Mouse (Mus musculus) MEL (cell line): ENCODE measurements around the gene 2610002M06Rik. TPM values are rescaled to one million over a fixed set of nuclear protein-coding genes. Genes with fewer than 3 reads are reported as not detected.

Experiments used
- DNase-seq: peaks from one replicate; pipeline ENCODE4 v3.0.0; 2011; ENCODE audit warnings: low read depth, low spot score
- H3K27ac ChIP-seq: 2 replicates; pipeline ENCODE4 v1.5.1; 2012; ENCODE audit warnings: low read depth, mild to moderate bottlenecking, control low read depth, low read length, moderate library complexity; ENCODE audit not compliant: control insufficient read depth
- H3K27me3 ChIP-seq, 2 experiments: fragments of 150-350 bp in 1 of 2; sonication (generic) in 1 of 2; 2 replicates each; pipeline ENCODE4 v1.6.1; 2012; ENCODE audit warnings: low read length in 2 of 2, mild to moderate bottlenecking in 2 of 2, improper control_type of control experiment in 1 of 2, moderate library complexity in 1 of 2; ENCODE audit not compliant: insufficient read depth in 2 of 2, control insufficient read depth in 1 of 2
- H3K36me3 ChIP-seq, 2 experiments: 2 replicates each; pipeline ENCODE4 v1.6.1; 2012 to 2014; ENCODE audit warnings: low read length in 2 of 2, improper control_type of control experiment in 1 of 2, inconsistent platforms in 1 of 2, mild to moderate bottlenecking in 1 of 2; ENCODE audit not compliant: insufficient read depth in 2 of 2, control insufficient read depth in 1 of 2
- H3K4me1 ChIP-seq, 2 experiments: fragments of 150-350 bp in 1 of 2; sonication (generic) in 1 of 2; 2 replicates each; pipeline ENCODE4 v1.6.1; 2012; ENCODE audit warnings: low read length in 2 of 2, improper control_type of control experiment in 1 of 2, mild to moderate bottlenecking in 1 of 2; ENCODE audit not compliant: insufficient read depth in 2 of 2, control insufficient read depth in 1 of 2
- H3K4me3 ChIP-seq, 2 experiments: fragments of 150-350 bp in 1 of 2; sonication (generic) in 1 of 2; 2 replicates each; pipeline ENCODE4 v1.5.1; 2012; ENCODE audit warnings: low read depth in 2 of 2, low read length in 2 of 2, mild to moderate bottlenecking in 2 of 2, moderate library complexity in 2 of 2, control low read depth in 1 of 2, improper control_type of control experiment in 1 of 2; ENCODE audit not compliant: control insufficient read depth in 1 of 2, insufficient read depth in 1 of 2
- H3K79me2 ChIP-seq: 2 replicates; pipeline ENCODE4 v1.6.1; 2012; ENCODE audit warnings: mild to moderate bottlenecking, low read length, moderate library complexity; ENCODE audit not compliant: control insufficient read depth, poor library complexity, insufficient read depth
- H3K9ac ChIP-seq: 2 replicates; pipeline ENCODE4 v1.6.1; 2012; ENCODE audit warnings: low read depth, mild to moderate bottlenecking, control low read depth, low read length, moderate library complexity; ENCODE audit not compliant: control insufficient read depth, poor library complexity, severe bottlenecking
- H3K9me3 ChIP-seq: fragments of 150-350 bp; sonication (generic); replicated peaks from 2 replicates; pipeline ENCODE4 v1.6.1; 2012; ENCODE audit warnings: mild to moderate bottlenecking, low read length, improper control_type of control experiment, moderate library complexity; ENCODE audit not compliant: insufficient read depth
- BHLHE40 ChIP-seq: IDR thresholded peaks from 2 replicates; pipeline ENCODE4 v1.6.1; 2012; ENCODE audit warnings: low read depth, mild to moderate bottlenecking, inconsistent platforms, low read length, improper control_type of control experiment, borderline replicate concordance
- CTCF ChIP-seq, 3 experiments: IDR thresholded peaks in 2 of 3; conservative IDR thresholded peaks in 1 of 3; 2 replicates each; pipeline ENCODE4 v1.5.1; 2011 to 2012; ENCODE audit warnings: low read length in 3 of 3, low read depth in 2 of 3, mild to moderate bottlenecking in 2 of 3, improper control_type of control experiment in 1 of 3, inconsistent platforms in 1 of 3, mixed read lengths in 1 of 3, moderate library complexity in 1 of 3; ENCODE audit not compliant: control insufficient read depth in 1 of 3, insufficient read depth in 1 of 3, poor library complexity in 1 of 3, severe bottlenecking in 1 of 3
- EP300 ChIP-seq, 2 experiments: IDR thresholded peaks; 2 replicates each; pipeline ENCODE4 v1.6.1; 2011; ENCODE audit warnings: improper control_type of control experiment in 2 of 2, low read length in 2 of 2, low read depth in 1 of 2, mild to moderate bottlenecking in 1 of 2
- ETS1 ChIP-seq: IDR thresholded peaks from 2 replicates; pipeline ENCODE4 v1.6.1; 2012; ENCODE audit warnings: low read depth, mild to moderate bottlenecking, inconsistent platforms, low read length, improper control_type of control experiment, moderate library complexity
- GABPA ChIP-seq: IDR thresholded peaks from 2 replicates; pipeline ENCODE4 v1.6.1; 2012; ENCODE audit warnings: low read depth, mild to moderate bottlenecking, inconsistent platforms, low read length, improper control_type of control experiment, moderate library complexity
- GATA1 ChIP-seq: IDR thresholded peaks from 2 replicates; pipeline ENCODE4 v1.6.1; 2011; ENCODE audit warnings: low read depth, low read length, improper control_type of control experiment
- HCFC1 ChIP-seq: IDR thresholded peaks from 2 replicates; pipeline ENCODE4 v1.6.1; 2012; ENCODE audit warnings: low read depth, mild to moderate bottlenecking, inconsistent platforms, low read length, improper control_type of control experiment, moderate library complexity
- JUND ChIP-seq: IDR thresholded peaks from 2 replicates; pipeline ENCODE4 v1.6.1; 2011; ENCODE audit warnings: low read depth, mild to moderate bottlenecking, improper control_type of control experiment, low read length
- MAFK ChIP-seq: IDR thresholded peaks from 2 replicates; pipeline ENCODE4 v1.6.1; 2011; ENCODE audit warnings: low read depth, mild to moderate bottlenecking, low read length, improper control_type of control experiment, borderline replicate concordance
- MAX ChIP-seq: IDR thresholded peaks from 2 replicates; pipeline ENCODE4 v1.6.1; 2011; ENCODE audit warnings: low read length, improper control_type of control experiment
- MAZ ChIP-seq: IDR thresholded peaks from 2 replicates; pipeline ENCODE4 v1.6.1; 2012; ENCODE audit warnings: low read depth, mild to moderate bottlenecking, inconsistent platforms, low read length, improper control_type of control experiment
- MXI1 ChIP-seq: IDR thresholded peaks from 2 replicates; pipeline ENCODE4 v1.6.1; 2011; ENCODE audit warnings: mild to moderate bottlenecking, low read depth, low read length, improper control_type of control experiment
- MYC ChIP-seq: IDR thresholded peaks from 2 replicates; pipeline ENCODE4 v1.6.1; 2011; ENCODE audit warnings: low read depth, mild to moderate bottlenecking, low read length, improper control_type of control experiment, moderate library complexity
- NRF1 ChIP-seq: IDR thresholded peaks from 2 replicates; pipeline ENCODE4 v1.6.1; 2014; ENCODE audit warnings: low read depth, mild to moderate bottlenecking, inconsistent platforms, low read length, improper control_type of control experiment, moderate library complexity; ENCODE audit not compliant: poor library complexity, insufficient read depth, severe bottlenecking
- POLR2A ChIP-seq, 2 experiments: IDR thresholded peaks; 2 replicates each; pipeline ENCODE4 v1.6.1; 2011 to 2012; ENCODE audit warnings: low read length in 2 of 2, mild to moderate bottlenecking in 2 of 2, control low read depth in 1 of 2, improper control_type of control experiment in 1 of 2, low read depth in 1 of 2, moderate library complexity in 1 of 2; ENCODE audit not compliant: control insufficient read depth in 1 of 2, insufficient read depth in 1 of 2, poor library complexity in 1 of 2
- POLR2AphosphoS2 ChIP-seq: IDR thresholded peaks from 2 replicates; pipeline ENCODE4 v1.6.1; 2011; ENCODE audit warnings: low read length, improper control_type of control experiment
- POLR2AphosphoS5 ChIP-seq: IDR thresholded peaks from 2 replicates; pipeline ENCODE4 v1.6.1; 2012; ENCODE audit warnings: low read depth, borderline replicate concordance, mild to moderate bottlenecking, inconsistent platforms, low read length, moderate library complexity, mixed read lengths
- RAD21 ChIP-seq: IDR thresholded peaks from 2 replicates; pipeline ENCODE4 v1.6.1; 2011; ENCODE audit warnings: mild to moderate bottlenecking, low read depth, low read length, improper control_type of control experiment
- RCOR1 ChIP-seq: IDR thresholded peaks from 2 replicates; pipeline ENCODE4 v1.6.1; 2012; ENCODE audit warnings: low read depth, mild to moderate bottlenecking, inconsistent platforms, low read length, improper control_type of control experiment
- SIN3A ChIP-seq: IDR thresholded peaks from 2 replicates; pipeline ENCODE4 v1.6.1; 2012; ENCODE audit warnings: low read length, improper control_type of control experiment, inconsistent platforms
- SMC3 ChIP-seq: IDR thresholded peaks from 2 replicates; pipeline ENCODE4 v1.6.1; 2011; ENCODE audit warnings: low read depth, low read length, improper control_type of control experiment
- TAL1 ChIP-seq: IDR thresholded peaks from 2 replicates; pipeline ENCODE4 v1.6.1; 2012; ENCODE audit warnings: mild to moderate bottlenecking, inconsistent platforms, low read length, moderate library complexity, mixed read lengths
- TBP ChIP-seq: IDR thresholded peaks from 2 replicates; pipeline ENCODE4 v1.8.0; 2011; ENCODE audit warnings: low read depth, low read length, improper control_type of control experiment
- TCF12 ChIP-seq: IDR thresholded peaks from 2 replicates; pipeline ENCODE4 v1.6.1; 2014; ENCODE audit warnings: low read depth, mild to moderate bottlenecking, inconsistent platforms, low read length, improper control_type of control experiment, moderate library complexity
- USF2 ChIP-seq, 2 experiments: IDR thresholded peaks; 2 replicates each; pipeline ENCODE4 v1.6.1; 2011 to 2012; ENCODE audit warnings: improper control_type of control experiment in 2 of 2, low read length in 2 of 2, borderline replicate concordance in 1 of 2, inconsistent platforms in 1 of 2, low read depth in 1 of 2, mild to moderate bottlenecking in 1 of 2; ENCODE audit not compliant: insufficient read depth in 1 of 2
- polyA plus RNA-seq, 2 experiments: library from polyadenylated mRNA; stranded (reverse) in 1 of 2; unstranded in 1 of 2; fragments of >175 nt in 1 of 2; fragments of >200 nt in 1 of 2; gene quantifications; 2 replicates each; pipeline versions ENCODE4 v1.2.1 to v1.2.4; 2012; ENCODE audit warnings: low replicate concordance in 2 of 2, low read depth in 1 of 2; ENCODE audit not compliant: insufficient read length in 2 of 2, insufficient read depth in 1 of 2, missing spikeins in 1 of 2
- total RNA-seq: library from RNA; depleted of rRNA; stranded (reverse); fragments of 300-350 nt; gene quantifications from 2 replicates; pipeline ENCODE4 v1.2.3, GENCODE M21; 2012

Gene 2610002M06Rik
- total and polyA plus RNA-seq, 3 experiments, result 24.6 to 49.5 (median 34.4) TPM

DNA sequence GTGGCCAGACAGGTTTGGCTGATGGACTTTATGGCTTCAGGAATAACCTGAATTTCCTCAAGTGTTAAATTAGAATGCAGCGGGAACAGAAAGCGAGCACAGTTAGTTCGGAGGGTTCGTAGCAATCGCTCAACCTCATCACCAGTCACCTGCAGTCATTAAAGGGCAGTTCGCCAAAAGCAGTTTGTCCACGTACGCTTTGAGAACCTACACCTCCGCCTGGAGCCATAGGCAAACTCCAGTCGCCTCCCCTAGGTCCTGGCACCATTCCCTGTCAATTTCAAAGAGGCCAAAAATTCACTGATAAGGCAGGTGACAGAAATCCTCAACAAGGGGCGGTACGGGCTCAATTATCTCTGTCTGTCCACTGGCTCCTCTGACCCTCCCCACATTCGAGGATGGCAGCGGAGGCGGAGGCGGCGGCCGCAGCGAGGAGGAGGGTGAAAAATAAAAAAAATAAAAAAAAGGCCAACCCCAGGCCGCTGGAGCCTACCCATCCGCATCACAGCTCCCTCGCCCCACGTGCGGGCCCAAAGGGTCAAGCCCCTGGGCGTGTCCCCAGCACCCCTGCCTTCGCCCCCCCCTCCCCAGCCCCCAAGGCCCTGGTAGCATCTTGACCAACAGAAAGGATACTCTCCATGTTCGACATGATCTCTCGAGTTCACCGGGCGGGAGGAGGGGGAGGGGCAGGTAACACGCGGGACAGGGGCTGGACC lies 474 bp downstream of the 2610002M06Rik start (continued):
- TF ChIP-seq EP300 (IDR thresholded peaks at IDR 0.05; ENCODE audit: low read depth in 1 of 2, low read length in 2 of 2) (peak; percentile 30 to 33; a peak in 1 of 4 replicates), POLR2AphosphoS5 (peak; percentile 19; the same call in 1 of the 2 replicates)
- TF ChIP-seq, all 39 proteins: peak for 9

DNA sequence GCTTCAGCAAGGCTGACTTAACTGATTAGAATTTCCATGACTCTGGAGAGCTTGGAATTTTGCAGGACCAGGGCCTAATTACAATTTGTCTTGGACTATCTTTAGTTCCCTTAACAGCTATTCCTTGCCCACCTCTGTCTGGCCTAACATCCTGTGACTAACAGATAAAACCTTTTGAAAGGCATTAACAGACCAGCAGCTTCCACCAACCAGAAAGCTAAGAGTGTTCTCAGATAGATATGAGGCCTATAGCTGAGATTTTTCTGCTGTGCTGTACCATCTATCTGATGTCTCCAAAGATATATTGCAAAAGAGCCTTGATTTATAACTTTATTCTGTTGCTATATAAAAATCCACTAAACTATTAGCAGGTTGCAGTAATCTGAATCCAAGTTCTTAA lies 4.0 kb downstream of the 2610002M06Rik start:
- no peak overlapping the region for H3K9ac ChIP-seq
- H3K27me3 ChIP-seq, result no peaks in the 10 kb centered on the region
- H3K4me1 ChIP-seq, result peaks cover 4 to 9% of the 10 kb centered on the region in 2 experiments; a peak in 3 of 4 replicates
- no peaks in the 10 kb centered on the region for H3K9me3 ChIP-seq
- H3K36me3 ChIP-seq, result peaks cover 6 to 21% of the 10 kb centered on the region in 2 experiments
- H3K27ac ChIP-seq, result no peak overlapping the region
- DNase-seq, result no peak
- no peak overlapping the region for H3K4me3 ChIP-seq
- peaks cover 11% of the 10 kb centered on the region for H3K79me2 ChIP-seq
- TF ChIP-seq TAL1 (peak; percentile 44), MXI1 (no peak), CTCF (IDR thresholded peaks at IDR 0.05 in 2 of 3, conservative IDR thresholded peaks at IDR 0.05 in 1 of 3; ENCODE audit: control insufficient read depth in 1 of 3, insufficient read depth in 1 of 3, low read depth in 2 of 3, low read length in 3 of 3, poor library complexity in 1 of 3, severe bottlenecking in 1 of 3) (no peak), GATA1 (peak; percentile 55; the same call in 1 of the 2 replicates), TCF12 (peak; percentile 51), USF2 (IDR thresholded peaks at IDR 0.05; ENCODE audit: borderline replicate concordance in 1 of 2, insufficient read depth in 1 of 2, low read depth in 1 of 2, low read length in 2 of 2) (no peak), MAFK (no peak), TBP (no peak), POLR2AphosphoS5 (no peak), POLR2A (IDR thresholded peaks at IDR 0.05; ENCODE audit: control insufficient read depth in 1 of 2, insufficient read depth in 1 of 2, low read depth in 1 of 2, low read length in 2 of 2, poor library complexity in 1 of 2) (no peak), RCOR1 (peak; percentile 92), EP300 (IDR thresholded peaks at IDR 0.05; ENCODE audit: low read depth in 1 of 2, low read length in 2 of 2) (peak; percentile 24 to 53; a peak in 3 of 4 replicates)

DNA sequence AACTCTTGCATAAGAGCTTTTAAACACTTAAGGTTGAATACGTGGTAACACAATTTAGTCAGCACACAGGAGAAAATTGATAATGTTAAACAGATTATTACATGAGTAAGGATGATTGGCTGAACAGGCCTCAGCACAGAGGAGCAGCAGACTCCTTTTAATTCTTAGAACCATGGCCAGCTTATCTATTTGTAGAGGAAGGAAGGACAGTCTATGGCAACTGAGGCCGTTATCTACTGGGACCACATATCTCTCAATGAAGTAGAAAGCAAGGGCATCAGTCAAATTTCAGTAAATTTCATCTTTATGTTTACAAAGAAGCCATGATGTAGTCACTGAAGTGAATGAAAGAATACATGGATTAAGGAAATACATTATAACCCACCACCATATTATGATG lies 19.2 kb downstream of the 2610002M06Rik start:
- H3K27me3 ChIP-seq, result no peaks in the 10 kb centered on the region
- H3K9me3 ChIP-seq, result no peaks in the 10 kb centered on the region
- peak; percentile 85 for DNase-seq
- TF ChIP-seq MYC (no peak), MAZ (no peak), CTCF (IDR thresholded peaks at IDR 0.05 in 2 of 3, conservative IDR thresholded peaks at IDR 0.05 in 1 of 3; ENCODE audit: control insufficient read depth in 1 of 3, insufficient read depth in 1 of 3, low read depth in 2 of 3, low read length in 3 of 3, poor library complexity in 1 of 3, severe bottlenecking in 1 of 3) (no peak), ETS1 (peak; percentile 88), JUND (no peak), GABPA (no peak), NRF1 (no peak), TCF12 (peak; percentile 86), MAX (no peak), SMC3 (no peak), RCOR1 (peak; percentile 83), EP300 (IDR thresholded peaks at IDR 0.05; ENCODE audit: low read depth in 1 of 2, low read length in 2 of 2) (peak; percentile 91 to 95), HCFC1 (0 out of 2 replicates have a peak, but pooled peaks have one; percentile 30), RAD21 (no peak), BHLHE40 (peak; percentile 49; the same call in 1 of the 2 replicates), TBP (no peak), POLR2AphosphoS2 (no peak), SIN3A (peak; percentile 63; the same call in 1 of the 2 replicates), TAL1 (peak; percentile 58), GATA1 (peak; percentile 98)

More for the DNA sequence above, 19.2 kb downstream of the 2610002M06Rik start:
- Histone ChIP-seq H3K4me1 (peaks cover 16 to 33% of the 10 kb centered on the region in 2 experiments), H3K9ac (no peak overlapping the region; the same call in 1 of the 2 replicates), H3K27ac (peak overlapping the region; percentile 95), H3K79me2 (0 out of 2 replicates have a peak, but pooled peaks cover 1% of the 10 kb centered on the region), H3K36me3 (peaks cover 26 to 43% of the 10 kb centered on the region in 2 experiments), H3K4me3 (no peak overlapping the region)
